Mouse (Mus musculus) erythroblast, embryonic 14.5 days (primary cell): ENCODE data around the gene Cenps.

Experiments
- GATA1 ChIP-seq: IDR thresholded peaks from 2 replicates; pipeline ENCODE4 v1.6.1; 2012; ENCODE audit warnings: low read length, inconsistent platforms, mixed read lengths
- TAL1 ChIP-seq: IDR thresholded peaks from 3 replicates; pipeline ENCODE4 v1.6.1; 2012; ENCODE audit warnings: low read length, inconsistent platforms, mixed read lengths

GRCm38 (mm10) chr4:149131021-149131752, 6.2 kb downstream of the Cenps start:
- no peak for TF ChIP-seq GATA1
- no peak for TF ChIP-seq TAL1
